Mouse (Mus musculus) kidney, adult 9 months (tissue): Measurements from ENCODE around the gene C130032M10Rik.

Experiments used
- DNase-seq: peaks from one replicate; pipeline ENCODE4 v3.0.0; 2022

The C130032M10Rik gene

GRCm38 (mm10) chr9:114550033-114550432, 34.5 kb downstream of the C130032M10Rik start:
- DNase-seq = no peak

DNA sequence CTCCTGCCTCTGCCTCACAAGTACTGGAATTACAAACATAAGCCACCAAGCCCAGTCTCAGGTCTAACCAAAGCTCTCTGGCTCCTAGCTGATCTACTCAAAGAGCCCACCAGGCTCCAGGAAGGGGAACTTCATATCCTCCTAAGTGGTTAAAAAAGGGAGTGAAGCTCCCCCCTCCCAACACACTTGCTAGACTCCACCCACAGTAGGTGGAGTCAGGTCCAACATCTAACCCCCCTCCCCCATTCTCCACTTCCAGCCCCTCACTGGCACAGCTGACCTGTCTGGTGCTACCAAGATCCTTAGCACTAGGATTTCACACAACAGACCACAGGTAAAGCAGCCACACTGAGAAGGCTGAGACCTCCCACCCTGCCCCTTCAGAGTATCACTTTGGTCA, 38.3 kb downstream of the C130032M10Rik start:
- DNase-seq = no peak

- DNase-seq = no peak
These were observed 39.0 kb downstream of the C130032M10Rik start for GRCm38 (mm10) chr9:114554355-114554979.

GRCm38 (mm10) chr9:114556276-114556855, 40.9 kb downstream of the C130032M10Rik start:
- no peak for DNase-seq

- no peak for DNase-seq
These were observed 41.6 kb downstream of the C130032M10Rik start for GRCm38 (mm10) chr9:114557086-114557485.

GRCm38 (mm10) chr9:114560141-114560540, 44.6 kb downstream of the C130032M10Rik start:
- no peak for DNase-seq

- DNase-seq = no peak
These were observed 45.5 kb downstream of the C130032M10Rik start for GRCm38 (mm10) chr9:114560771-114561670.

DNA sequence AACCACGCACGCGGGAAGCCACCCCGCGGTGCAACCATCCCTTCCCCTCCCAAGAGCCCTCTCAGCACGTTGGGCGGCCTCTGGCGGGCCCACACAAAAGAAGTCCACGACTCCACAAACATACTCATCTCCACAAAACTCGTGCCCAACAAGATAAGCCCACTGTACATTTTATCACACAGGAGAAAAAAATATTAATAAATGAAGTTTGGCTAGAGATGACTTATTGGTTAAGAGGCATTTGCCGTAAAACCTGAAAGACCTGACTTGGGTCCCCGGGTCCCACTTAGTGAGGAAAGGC, 46.1 kb downstream of the C130032M10Rik start:
- DNase-seq = no peak

- no peak for DNase-seq
These were observed 46.8 kb downstream of the C130032M10Rik start for GRCm38 (mm10) chr9:114562031-114562918.

GRCm38 (mm10) chr9:114562919-114563751, 47.6 kb downstream of the C130032M10Rik start:
- no peak for DNase-seq

DNA sequence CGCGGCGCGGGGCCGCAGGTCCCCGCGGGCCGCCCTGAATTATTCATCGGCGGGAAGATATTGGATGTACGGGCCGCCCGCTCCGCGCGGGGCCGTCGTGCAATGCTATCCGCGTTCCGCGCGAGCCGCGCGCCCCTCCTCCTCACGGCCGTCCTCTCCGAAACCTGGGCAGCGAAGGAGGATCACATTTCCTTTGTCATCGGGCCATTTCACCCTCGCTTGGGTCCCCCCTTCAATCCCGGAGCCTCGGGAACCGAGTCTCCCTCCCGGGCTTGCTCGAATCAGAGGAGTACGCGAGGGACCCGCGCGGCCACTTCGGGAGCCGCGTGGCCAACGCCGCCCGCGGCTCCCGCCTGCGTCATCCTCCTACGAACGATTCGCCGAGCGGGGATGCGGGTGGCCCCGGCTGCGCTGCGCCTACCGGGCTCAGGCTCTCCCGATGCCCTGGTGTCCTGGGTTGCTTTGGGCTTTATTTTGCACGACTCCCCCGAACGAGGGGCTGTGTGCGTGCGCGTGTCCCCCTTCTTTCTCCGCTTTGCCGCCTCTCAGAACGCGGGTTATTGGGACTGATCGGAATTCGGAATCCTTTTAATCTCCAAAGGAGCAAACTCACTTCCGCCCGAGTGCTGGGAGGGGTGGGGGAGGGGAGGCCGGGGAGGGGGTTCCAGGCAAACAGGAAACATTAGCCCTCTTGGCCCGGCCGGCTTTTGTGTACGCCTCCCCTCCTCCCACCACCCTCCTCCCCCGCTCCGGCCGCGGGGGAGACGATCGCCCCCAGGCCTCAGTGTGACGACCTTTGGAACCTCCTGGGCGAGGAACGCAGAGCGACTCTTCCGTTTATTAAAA, 48.5 kb downstream of the C130032M10Rik start, which contains the start of gene Trim71:
Trim71 (minus strand) TSS at position 609 of the 846 bp plus-strand sequence.
- DNase-seq = no peak

DNA sequence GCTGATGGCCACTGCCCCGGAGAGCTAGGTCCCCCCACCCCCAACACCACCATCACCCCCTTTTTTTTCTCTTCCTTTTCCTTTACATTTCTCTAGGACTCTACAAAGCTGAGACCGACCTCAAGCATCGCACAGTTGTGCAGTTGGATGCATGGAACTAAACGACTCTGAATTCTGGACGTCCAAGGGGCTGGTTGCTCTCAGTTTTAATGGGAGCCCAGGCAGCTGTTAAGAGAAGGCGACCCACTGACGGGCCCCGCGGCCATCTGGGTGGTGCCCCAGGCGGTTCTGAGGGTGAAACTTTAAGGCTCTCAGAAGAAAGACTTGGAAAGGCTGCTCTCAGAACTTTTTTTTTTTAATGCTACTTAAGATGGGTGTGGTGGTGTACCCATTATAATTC, 49.2 kb downstream of the C130032M10Rik start:
- DNase-seq = no peak
